Mouse (Mus musculus): ENCODE measurements around the gene Nt5m.

DNA sequence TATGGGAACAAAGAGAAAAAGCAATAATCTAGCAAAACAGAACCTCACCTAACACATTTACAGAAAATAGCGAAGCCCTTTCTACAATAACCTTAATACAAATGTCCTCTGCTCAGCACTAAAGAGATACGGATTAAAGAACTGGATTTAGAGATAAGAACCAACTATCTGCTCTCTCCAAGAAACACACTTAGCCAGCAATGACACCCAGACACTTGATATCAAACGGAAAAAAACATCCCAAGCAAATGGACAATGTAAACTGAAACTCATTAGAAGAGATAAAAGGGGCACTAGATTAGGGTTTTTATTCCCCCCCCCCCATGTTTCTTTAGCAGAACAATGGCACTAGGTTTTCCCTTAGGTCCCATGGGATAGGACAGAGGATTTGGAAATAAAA lies 80.2 kb downstream of the Nt5m start:
- TF ChIP-seq POLR2A (IDR thresholded peaks at IDR 0.05; ENCODE audit: insufficient read length, low read depth) (no peak), MYOG (IDR thresholded peaks at IDR 0.05; ENCODE audit: control insufficient read depth in 1 of 3, insufficient read depth in 1 of 3, insufficient read length in 2 of 3, low read depth in 2 of 3) (no peak), MAX (IDR thresholded peaks at IDR 0.05; ENCODE audit: low read depth) (no peak), USF1 (IDR thresholded peaks at IDR 0.05; ENCODE audit: low read depth) (no peak), E2F4 (IDR thresholded peaks at IDR 0.05; ENCODE audit: insufficient read depth) (no peak), POLR2AphosphoS2 (IDR thresholded peaks at IDR 0.05; ENCODE audit: insufficient read length, low read depth) (no peak)
